Mouse (Mus musculus): Measurements from ENCODE around the gene Mybphl.

- no peak for TF ChIP-seq POLR2A (IDR thresholded peaks at IDR 0.05; ENCODE audit: borderline replicate concordance, extremely low read depth, low read depth, low read length)
- TF ChIP-seq CTCF (IDR thresholded peaks at IDR 0.05; ENCODE audit: insufficient read depth, low read length): no peak
Measured at GRCm38 (mm10) chr3:108363626-108364025, 1.1 kb upstream of the Mybphl start.
